Mouse (Mus musculus): ENCODE measurements at regions not wholly inside any gene's neighbourhood (a gene's known extent, or its start where the extent isn't known, plus 50 kb on each side); places are given as distances from the start of the nearest gene placed in this dataset.

- dilution Hi-C loops (cut with MboI; ENCODE audit: extremely low pct_ligation_motif_present, extremely low pct_unique_long_range_greater_than_20kb, low sequenced_read_pairs), result no loop called here
- peaks cover 0 to 2% of the 10 kb centered on the region in 2 experiments; a peak in 1 of 4 replicates for H3K4me1 ChIP-seq (ENCODE audit: control insufficient read depth in 1 of 2, insufficient read depth in 2 of 2)
- peaks cover 2% of the 10 kb centered on the region for H3K9me3 ChIP-seq (replicated peaks; ENCODE audit: low read length)
- no peaks in the 10 kb centered on the region for H3K79me2 ChIP-seq (replicated peaks; ENCODE audit: control insufficient read depth, extremely low read depth, insufficient read depth, poor library complexity, severe bottlenecking)
- H3K9ac ChIP-seq (ENCODE audit: insufficient read depth, low read depth), result no peak overlapping the region
- H3K4me2 ChIP-seq (ENCODE audit: insufficient read depth, low read depth, poor library complexity, severe bottlenecking), result no peak overlapping the region
- H3K4me3 ChIP-seq (replicated peaks in 1 of 3; ENCODE audit: low read depth in 2 of 3, low read length in 2 of 3, poor library complexity in 1 of 3), result no peak overlapping the region
- no peaks in the 10 kb centered on the region for H3K27me3 ChIP-seq (replicated peaks)
- in situ Hi-C loops (cut with MboI; ENCODE audit: low pct_ligation_motif_present, low pct_unique_long_range_greater_than_20kb, low sequenced_read_pairs), result no loop called here
- no peak for DNase-seq (ENCODE audit: extremely low read depth)
- H3K27ac ChIP-seq (ENCODE audit: insufficient read depth, low read depth), result no peak overlapping the region
- H3K36me3 ChIP-seq (replicated peaks in 1 of 2; ENCODE audit: control insufficient read depth in 1 of 2, insufficient read depth in 1 of 2, low read length in 1 of 2), result no peaks in the 10 kb centered on the region
- TF ChIP-seq MXI1 (IDR thresholded peaks at IDR 0.05; ENCODE audit: low read depth, low read length), result no peak
- TF ChIP-seq TCF12 (IDR thresholded peaks at IDR 0.05; ENCODE audit: low read depth, low read length), result no peak
- TF ChIP-seq UBTF (IDR thresholded peaks at IDR 0.05; ENCODE audit: low read depth, low read length), result no peak
- TF ChIP-seq NELFE (IDR thresholded peaks at IDR 0.05; ENCODE audit: low read depth, low read length), result no peak
- no peak for TF ChIP-seq MAX (IDR thresholded peaks at IDR 0.05; ENCODE audit: low read length)
Observed at GRCm38 (mm10) chr7:34458851-34459250, 65.7 kb upstream of the Lsm14a start.

- Histone ChIP-seq H3K36me3 (replicated peaks in 1 of 2; ENCODE audit: control insufficient read depth in 1 of 2, insufficient read depth in 1 of 2, low read length in 1 of 2) (no peaks in the 10 kb centered on the region), H3K4me3 (replicated peaks in 1 of 3; ENCODE audit: low read depth in 2 of 3, low read length in 2 of 3, poor library complexity in 1 of 3) (no peak overlapping the region), H3K27me3 (replicated peaks) (no peaks in the 10 kb centered on the region), H3K9me3 (replicated peaks; ENCODE audit: low read length) (peaks cover 7% of the 10 kb centered on the region), H3K4me2 (ENCODE audit: insufficient read depth, low read depth, poor library complexity, severe bottlenecking) (no peak overlapping the region), H3K79me2 (replicated peaks; ENCODE audit: control insufficient read depth, extremely low read depth, insufficient read depth, poor library complexity, severe bottlenecking) (no peaks in the 10 kb centered on the region), H3K4me1 (ENCODE audit: control insufficient read depth in 1 of 2, insufficient read depth in 2 of 2) (peaks cover 0 to 8% of the 10 kb centered on the region in 2 experiments; a peak in 2 of 4 replicates), H3K9ac (ENCODE audit: insufficient read depth, low read depth) (no peak overlapping the region), H3K27ac (ENCODE audit: insufficient read depth, low read depth) (no peak overlapping the region)
- peak; percentile 47 for DNase-seq (ENCODE audit: extremely low read depth)
- no peak for TF ChIP-seq ZKSCAN1 (IDR thresholded peaks at IDR 0.05; ENCODE audit: borderline replicate concordance, low read depth, low read length)
- TF ChIP-seq GABPA (IDR thresholded peaks at IDR 0.05; ENCODE audit: insufficient replicate concordance, low read depth, low read length), result no peak
- no peak for TF ChIP-seq E2F4 (IDR thresholded peaks at IDR 0.05; ENCODE audit: insufficient replicate concordance, low read depth, low read length)
- TF ChIP-seq ZNF384 (IDR thresholded peaks at IDR 0.05; ENCODE audit: low read depth, low read length), result no peak
- no peak for TF ChIP-seq SMC3 (IDR thresholded peaks at IDR 0.05; ENCODE audit: low read depth, low read length)
- TF ChIP-seq EP300 (IDR thresholded peaks at IDR 0.05; ENCODE audit: low read length), result peak; percentile 38; the same call in 1 of the 2 replicates
- no peak for TF ChIP-seq BHLHE40 (IDR thresholded peaks at IDR 0.05; ENCODE audit: low read depth, low read length)
- TF ChIP-seq HCFC1 (IDR thresholded peaks at IDR 0.05; ENCODE audit: low read depth, low read length), result no peak
- no peak for TF ChIP-seq UBTF (IDR thresholded peaks at IDR 0.05; ENCODE audit: low read depth, low read length)
- no peak for TF ChIP-seq JUND (conservative IDR thresholded peaks at IDR 0.05; ENCODE audit: low read depth, low read length)
- no peak for TF ChIP-seq MAX (IDR thresholded peaks at IDR 0.05; ENCODE audit: low read length)
- TF ChIP-seq IRF4 (IDR thresholded peaks at IDR 0.05; ENCODE audit: low read depth, low read length), result peak; percentile 43; the same call in 1 of the 2 replicates
- no peak for TF ChIP-seq JUN (IDR thresholded peaks at IDR 0.05; ENCODE audit: insufficient read depth, low read depth, low read length)
- in situ Hi-C loops (cut with MboI; ENCODE audit: low pct_ligation_motif_present, low pct_unique_long_range_greater_than_20kb, low sequenced_read_pairs) (no loop called here), dilution Hi-C loops (cut with MboI; ENCODE audit: extremely low pct_ligation_motif_present, extremely low pct_unique_long_range_greater_than_20kb, low sequenced_read_pairs) (no loop called here)
Observed at GRCm38 (mm10) chr7:34448364-34448763, 55.2 kb upstream of the Lsm14a start.

Measured in CH12.LX (cell line).